Mouse (Mus musculus) brain, embryonic 14.5 days (tissue): ENCODE measurements at regions not wholly inside any gene's neighbourhood (a gene's known extent, or its start where the extent isn't known, plus 50 kb on each side); places are given as distances from the start of the nearest gene placed in this dataset.

Source experiments
- DNase-seq: peaks from one replicate; pipeline ENCODE4 v3.0.0-alpha.2; 2011; ENCODE audit warnings: low read depth
- CTCF ChIP-seq: fragments of 200-500 bp; IDR thresholded peaks from 2 replicates; pipeline ENCODE4 v1.5.1; 2012; ENCODE audit warnings: inconsistent platforms, mild to moderate bottlenecking, moderate library complexity, borderline replicate concordance; ENCODE audit not compliant: insufficient read depth, insufficient read length; ENCODE audit errors: extremely low read depth
- POLR2A ChIP-seq: fragments of 200-500 bp; IDR thresholded peaks from 2 replicates; pipeline ENCODE4 v1.6.1; 2012; ENCODE audit warnings: mild to moderate bottlenecking, inconsistent platforms, borderline replicate concordance; ENCODE audit not compliant: poor library complexity, insufficient read depth, insufficient read length, severe bottlenecking; ENCODE audit errors: extremely low read depth

DNA sequence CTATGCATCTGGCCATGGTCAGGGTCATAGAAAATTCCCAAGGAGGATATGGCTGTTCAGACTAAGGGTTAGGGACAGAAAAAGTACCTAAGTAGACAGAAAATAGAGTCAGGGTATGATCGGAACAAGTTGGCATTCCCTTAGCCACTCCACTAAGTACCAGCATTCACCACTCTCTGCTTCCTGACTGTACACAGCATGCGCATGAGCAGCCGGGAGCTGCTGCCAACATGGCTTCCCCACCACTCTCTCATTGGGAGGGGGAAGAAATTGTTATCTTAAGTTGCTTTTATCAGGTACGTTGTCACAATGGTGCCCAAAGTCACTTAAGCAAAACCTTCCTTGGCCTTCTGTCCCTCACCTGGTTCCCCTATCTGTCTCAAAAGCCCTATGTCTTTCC, 282.0 kb upstream of the Hs6st1 start:
- no peak for TF ChIP-seq POLR2A
- TF ChIP-seq CTCF = no peak
- DNase-seq = no peak

DNA sequence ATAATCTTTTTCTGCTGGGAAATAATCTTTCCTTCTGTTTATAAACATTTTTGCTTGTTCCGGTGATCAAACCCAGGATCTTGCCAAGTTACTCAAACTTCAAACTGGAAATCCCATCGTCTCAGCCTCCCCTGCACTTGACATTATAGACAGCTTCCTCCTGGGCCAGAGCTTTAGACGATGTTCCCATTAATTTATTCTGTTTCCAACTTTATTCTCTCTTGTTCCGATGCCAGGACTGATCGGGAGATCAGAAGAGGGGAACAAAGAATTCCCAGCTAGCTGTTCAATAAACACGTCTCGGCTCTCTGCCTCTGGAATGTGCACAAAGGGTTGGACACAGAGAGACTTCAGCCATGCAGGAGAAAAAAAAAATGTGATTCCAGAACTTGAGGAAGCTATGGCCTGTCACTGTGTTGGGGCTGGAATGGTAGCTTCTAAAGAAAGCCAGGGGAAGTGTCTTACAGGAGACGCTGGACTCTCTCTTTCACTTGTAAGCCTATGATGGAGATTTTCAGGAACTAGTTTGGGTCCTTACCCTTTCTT, 281.5 kb upstream of the Hs6st1 start:
- TF ChIP-seq POLR2A (no peak), CTCF (no peak)
- DNase-seq = peak; percentile 29

DNA sequence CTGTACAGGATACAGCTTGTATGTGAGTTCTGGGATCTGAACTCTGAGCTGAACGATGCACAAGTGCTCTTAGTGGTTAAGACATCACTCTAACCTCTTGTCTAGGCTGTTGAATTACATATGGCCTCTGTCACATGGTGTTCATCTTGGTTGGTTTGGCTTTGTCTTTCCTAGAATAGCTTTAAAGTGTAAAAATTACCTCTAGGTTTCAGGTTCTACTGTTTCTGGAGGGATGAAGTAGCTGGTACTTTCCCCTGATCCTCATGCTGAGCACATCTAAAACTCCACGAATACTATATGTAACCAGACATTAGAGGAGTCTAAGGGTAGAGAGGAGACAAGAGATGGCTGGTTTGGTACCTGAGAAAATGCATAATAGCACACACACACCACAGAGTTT, 271.1 kb upstream of the Hs6st1 start:
- TF ChIP-seq POLR2A (no peak), CTCF (no peak)
- no peak for DNase-seq

DNA sequence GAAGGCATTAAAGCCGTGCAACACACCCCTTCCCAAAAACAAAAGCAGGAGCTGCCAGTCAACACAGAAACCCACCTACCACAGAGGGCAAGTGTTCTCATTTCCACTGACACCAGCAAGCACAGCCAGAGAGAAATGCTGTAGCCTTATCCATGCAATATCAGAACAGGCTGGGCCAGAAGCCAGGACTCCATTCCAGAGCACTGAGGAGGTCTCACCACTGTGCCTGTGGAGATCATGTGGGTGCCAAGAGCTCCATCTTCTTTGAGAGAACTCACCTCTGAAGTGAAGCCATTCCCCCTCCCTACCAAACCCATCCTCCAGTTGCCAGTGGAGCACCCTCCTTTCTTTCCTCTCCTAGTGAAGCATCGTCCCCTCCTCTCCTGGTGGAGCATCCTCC, 270.7 kb upstream of the Hs6st1 start:
- no peak for DNase-seq
- no peak for TF ChIP-seq CTCF
- no peak for TF ChIP-seq POLR2A

DNA sequence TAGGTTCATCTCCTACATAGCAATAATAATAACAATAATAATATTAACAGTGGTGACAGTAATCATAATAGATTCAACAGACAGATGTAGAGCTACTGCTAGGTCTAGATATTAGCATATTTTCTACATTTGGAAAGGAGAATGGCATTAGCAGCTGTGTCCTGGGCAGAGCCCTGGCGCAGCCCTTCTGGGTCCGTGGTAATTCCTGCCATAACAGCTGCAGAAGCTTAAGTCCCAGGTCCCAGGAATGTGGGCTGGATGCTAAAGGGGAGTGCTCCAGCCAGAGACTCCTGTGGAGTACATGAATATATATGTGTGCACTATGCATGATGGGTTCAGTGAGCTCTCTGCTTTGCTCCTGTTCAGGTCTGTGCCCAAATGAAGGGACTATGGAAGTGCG, 262.7 kb upstream of the Hs6st1 start:
- DNase-seq = no peak
- TF ChIP-seq POLR2A (no peak), CTCF (no peak)

DNA sequence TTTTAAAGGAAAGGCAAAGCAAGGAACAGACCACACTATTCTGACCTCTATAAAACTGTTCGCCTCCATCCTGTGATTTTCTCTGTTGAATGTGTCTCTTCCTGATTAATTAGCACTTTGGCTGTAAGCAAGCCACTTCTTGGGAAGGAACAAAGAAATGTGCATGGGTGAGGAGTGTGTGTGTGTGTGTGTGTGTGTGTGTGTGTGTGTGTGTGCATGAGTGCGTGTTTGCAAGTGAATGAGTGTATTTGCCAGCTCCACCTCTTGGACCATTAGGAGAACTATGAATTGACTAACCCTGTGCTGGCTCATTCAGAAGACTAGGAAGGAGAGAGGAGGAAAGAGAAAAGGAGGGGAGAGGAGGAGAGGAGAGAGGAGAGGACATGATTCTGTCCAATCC, 261.9 kb upstream of the Hs6st1 start:
- TF ChIP-seq POLR2A (no peak), CTCF (no peak)
- DNase-seq = peak; percentile 57

DNA sequence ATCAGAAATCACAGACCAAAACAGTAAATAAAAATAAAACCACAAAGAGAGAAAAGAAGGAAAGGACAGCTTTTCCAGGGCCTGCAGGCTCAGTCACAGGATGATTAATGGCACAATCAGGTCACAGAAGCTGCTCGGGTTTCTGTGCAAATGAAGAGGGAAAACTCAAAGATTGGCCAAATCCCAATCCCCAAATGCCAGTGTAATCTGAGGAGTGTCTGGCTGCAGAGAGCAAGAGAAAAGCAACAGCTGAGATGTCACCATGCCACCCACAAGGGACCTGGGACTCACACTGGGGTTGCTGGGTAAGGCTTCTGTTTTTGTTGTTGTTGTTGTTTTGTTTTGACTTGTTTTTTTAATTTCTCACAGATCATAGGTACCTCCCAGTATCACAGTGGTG, 261.5 kb upstream of the Hs6st1 start:
- DNase-seq = peak; percentile 37
- TF ChIP-seq POLR2A = no peak

DNA sequence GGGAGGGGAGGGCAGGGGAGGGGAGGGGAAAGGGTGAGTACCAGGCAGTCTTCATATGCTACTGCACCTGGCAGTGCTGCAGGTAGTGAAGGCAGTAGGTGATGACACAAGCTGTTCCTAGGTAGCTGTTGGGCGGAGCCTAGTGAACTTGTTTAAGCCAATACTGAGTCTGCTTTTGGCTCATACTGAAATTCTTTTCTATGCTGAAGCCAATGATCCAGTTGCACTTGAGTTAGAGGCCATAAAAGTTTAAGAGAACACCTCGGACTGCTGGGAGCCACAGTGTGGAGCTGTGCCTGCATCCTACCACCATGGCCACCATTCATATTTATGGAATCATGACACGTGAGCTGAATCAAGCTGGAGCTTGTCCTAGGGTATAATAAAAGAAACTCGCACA, 259.3 kb upstream of the Hs6st1 start:
- TF ChIP-seq CTCF (no peak), POLR2A (no peak)
- DNase-seq = no peak

DNA sequence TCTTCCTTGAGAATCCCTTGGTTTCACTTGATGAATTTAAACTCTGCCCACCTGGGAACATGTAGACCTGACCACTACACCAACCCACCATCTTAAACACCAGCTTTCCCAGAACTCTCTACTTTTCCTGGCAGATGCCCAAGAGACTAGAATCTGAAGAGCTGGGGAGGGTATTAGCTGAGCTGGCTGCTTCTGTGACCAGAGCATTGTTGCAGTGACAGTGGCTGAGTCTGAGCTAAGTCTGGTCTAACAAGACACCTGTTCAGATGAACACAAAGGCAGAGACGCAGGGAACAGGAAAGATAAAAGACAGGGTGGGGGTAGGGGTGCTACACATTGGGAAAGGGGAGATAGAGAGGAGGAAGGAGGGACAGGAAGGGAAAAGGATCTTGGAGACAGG, 258.9 kb upstream of the Hs6st1 start:
- TF ChIP-seq CTCF = no peak
- no peak for TF ChIP-seq POLR2A
- DNase-seq = no peak

DNA sequence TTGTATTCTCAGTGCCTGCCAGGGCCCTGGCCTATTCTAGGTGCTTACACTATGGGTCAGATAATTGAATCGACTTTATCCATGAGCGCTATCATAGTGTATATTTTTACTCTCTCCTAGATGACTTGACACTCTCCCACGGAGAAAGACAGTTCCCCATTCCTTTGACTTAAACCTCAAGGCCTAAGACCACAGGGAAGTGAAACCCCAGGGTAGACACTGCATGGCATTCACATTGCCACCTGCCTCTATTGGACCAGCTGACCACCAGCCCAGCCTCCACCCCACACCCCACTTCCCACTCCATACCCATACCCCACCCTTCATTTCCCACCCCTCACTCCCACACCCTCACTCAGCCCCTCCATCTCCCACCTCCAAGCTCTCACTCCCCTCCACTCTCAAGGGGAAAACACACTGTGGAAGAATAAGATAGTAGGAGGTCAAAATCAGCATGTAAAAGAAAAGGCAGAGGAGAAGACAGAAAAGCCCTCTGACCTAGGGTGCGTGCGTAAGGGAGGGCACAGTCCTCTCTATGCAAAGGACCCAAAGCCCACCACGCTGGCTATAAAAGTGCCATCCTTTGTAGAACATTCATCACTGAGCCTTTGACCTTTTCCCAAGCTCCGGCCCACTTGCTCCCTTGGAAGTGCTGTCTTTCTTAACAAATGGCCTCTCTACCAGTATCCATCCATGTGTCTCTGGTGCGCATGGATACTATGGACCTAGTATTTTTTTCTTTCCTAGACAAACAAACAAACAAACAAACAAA, 257.4 kb upstream of the Hs6st1 start:
- no peak for TF ChIP-seq CTCF
- TF ChIP-seq POLR2A = no peak

DNA sequence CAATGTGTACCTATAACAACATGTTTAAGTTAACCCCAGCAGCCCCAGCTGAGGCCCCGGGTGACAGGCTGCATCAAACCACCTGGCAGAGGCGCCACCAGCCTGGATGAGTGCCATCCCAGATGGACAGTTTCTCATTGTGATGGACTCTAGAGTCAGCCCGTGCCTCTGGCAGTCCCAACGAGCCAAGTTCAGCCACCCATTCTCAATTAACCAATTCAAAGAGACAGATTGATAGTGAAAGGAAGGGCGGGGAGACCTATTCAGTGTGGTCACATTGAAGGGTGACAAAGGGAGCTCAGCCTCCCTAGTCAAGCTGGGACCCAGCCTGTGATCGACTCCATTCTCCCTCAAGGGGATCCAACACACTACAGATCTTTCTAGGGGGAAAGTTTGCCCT, 256.8 kb upstream of the Hs6st1 start:
- TF ChIP-seq POLR2A = no peak
- TF ChIP-seq CTCF = no peak
- DNase-seq = peak; percentile 66

More for the DNA sequence above, 257.4 kb upstream of the Hs6st1 start:
- DNase-seq = no peak

DNA sequence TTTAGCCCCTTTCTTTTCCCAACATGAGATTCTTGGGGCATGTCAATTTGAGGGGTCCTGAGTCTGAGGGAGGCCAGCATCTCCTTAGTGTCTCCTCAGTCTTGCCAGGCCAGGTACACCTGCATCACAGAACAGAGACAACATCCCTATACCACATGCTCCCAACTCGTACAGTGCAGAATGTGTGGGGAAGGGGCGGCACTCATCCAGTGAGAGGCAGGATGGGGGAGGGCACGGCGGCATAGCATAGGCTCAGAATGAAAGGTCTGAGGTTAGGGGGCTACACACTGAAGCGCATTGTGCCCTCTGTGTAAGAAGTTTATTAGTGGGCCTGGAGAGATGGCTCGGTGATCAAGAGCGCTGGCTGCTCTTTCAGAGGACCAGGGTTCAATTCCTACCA, 256.4 kb upstream of the Hs6st1 start:
- no peak for DNase-seq
- TF ChIP-seq POLR2A = no peak
- TF ChIP-seq CTCF = no peak

DNA sequence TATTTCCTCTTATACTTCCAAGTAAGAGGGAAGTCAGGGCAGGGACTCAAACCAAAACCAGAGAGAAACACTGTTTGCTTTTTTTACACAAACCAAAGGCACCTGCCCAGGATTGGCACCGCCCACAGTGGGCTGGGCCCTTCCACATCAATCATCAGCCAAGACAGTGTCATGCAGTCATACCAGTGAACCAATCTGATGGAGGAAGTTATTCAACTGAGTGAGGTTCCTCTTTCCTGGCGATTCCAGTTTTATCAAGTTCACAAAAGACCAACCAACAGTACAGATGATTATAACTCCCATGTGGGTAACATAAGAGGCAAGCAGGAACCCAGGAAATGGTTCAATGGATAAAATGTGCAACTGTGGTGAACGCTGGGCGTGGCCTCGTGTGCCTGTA, 254.6 kb upstream of the Hs6st1 start:
- no peak for TF ChIP-seq CTCF
- no peak for TF ChIP-seq POLR2A
- no peak for DNase-seq

DNA sequence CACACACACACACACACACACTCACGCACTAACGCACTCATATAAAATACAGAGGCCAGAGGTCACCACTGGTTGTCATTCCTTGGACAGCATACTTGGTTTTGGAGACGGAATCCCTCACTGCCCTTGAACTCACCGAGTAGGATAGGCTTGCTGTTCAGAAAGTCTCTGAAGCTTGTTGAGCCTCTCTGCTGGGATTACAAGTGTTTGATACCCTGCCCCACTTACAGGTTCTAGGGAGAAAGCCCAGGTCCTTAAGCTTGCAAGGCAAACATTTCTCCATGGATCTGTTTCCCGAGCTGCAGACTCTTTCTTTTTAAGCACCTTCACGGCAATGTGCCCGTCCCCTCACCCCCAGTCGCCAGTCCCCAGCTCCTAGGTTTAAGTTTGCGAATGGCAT, 254.0 kb upstream of the Hs6st1 start:
- no peak for DNase-seq
- TF ChIP-seq CTCF = no peak
- TF ChIP-seq POLR2A = no peak
